Mouse (Mus musculus): ENCODE data around the gene Tmcc2.

DNA sequence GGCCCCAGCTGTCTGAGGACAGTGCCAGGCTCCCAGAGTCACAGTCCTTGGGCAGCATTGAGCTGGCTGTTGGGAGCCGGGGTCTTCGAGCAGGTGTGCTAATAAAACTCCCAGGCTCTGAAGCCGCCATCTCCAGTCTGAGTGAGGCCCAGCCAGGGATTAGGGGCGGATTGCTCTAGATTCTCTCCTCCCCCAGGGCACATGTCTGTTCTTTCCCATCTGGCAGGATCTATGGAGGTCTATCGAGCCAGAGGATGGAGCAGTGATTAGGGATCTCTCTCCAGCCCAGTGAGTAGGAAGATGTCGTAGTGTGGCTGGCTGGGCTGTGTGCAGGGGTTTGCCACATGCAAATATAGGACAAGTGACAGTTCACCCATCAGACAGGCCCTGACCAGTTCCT is 24.1 kb downstream of the Tmcc2 start:
- TF ChIP-seq CTCF (IDR thresholded peaks at IDR 0.05; ENCODE audit: low read depth) (no peak), EP300 (IDR thresholded peaks at IDR 0.05; ENCODE audit: low read depth) (no peak)
